Mouse (Mus musculus) stomach, postnatal 0 days (tissue): Measurements from ENCODE around the gene Tacr1.

Source experiments
- CTCF ChIP-seq: IDR thresholded peaks from 2 replicates; pipeline ENCODE4 v1.5.1; 2016; ENCODE audit warnings: antibody characterized with exemption, low read depth, mild to moderate bottlenecking, moderate library complexity
- EP300 ChIP-seq: optimal IDR thresholded peaks from 2 replicates; pipeline ENCODE3; 2016; ENCODE audit warnings: antibody characterized with exemption

DNA sequence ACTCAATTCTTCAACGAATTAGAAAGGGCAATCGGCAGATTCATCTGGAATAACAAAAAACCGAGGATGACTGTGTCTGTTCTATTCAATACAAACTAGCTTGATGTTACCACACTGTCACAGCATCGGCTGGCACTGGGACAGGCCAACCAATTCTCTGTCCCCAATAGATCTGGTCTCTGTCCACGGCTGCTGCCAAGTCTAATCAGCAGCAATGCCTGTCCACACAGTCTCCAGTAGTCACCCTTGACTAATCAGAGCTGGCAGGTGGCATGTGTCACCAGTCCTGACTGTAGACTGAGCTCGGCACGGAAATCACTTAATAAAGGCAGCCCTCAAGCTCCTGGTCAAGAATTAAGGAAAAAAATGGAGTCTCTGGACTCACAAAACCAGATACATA lies 187.3 kb downstream of the Tacr1 start:
- TF ChIP-seq CTCF, result no peak
- TF ChIP-seq EP300, result no peak
